Mouse (Mus musculus) bone marrow macrophage, adult 2 months (primary cell): ENCODE measurements around the gene Gmfb.

Experiments used
- CTCF ChIP-seq: IDR thresholded peaks from 2 replicates; pipeline ENCODE4 v1.5.1; 2012; ENCODE audit warnings: low read depth, mild to moderate bottlenecking, low read length, moderate library complexity
- POLR2A ChIP-seq: IDR thresholded peaks from 2 replicates; pipeline ENCODE4 v1.6.1; 2012; ENCODE audit warnings: mild to moderate bottlenecking, low read depth, low read length, borderline replicate concordance

DNA sequence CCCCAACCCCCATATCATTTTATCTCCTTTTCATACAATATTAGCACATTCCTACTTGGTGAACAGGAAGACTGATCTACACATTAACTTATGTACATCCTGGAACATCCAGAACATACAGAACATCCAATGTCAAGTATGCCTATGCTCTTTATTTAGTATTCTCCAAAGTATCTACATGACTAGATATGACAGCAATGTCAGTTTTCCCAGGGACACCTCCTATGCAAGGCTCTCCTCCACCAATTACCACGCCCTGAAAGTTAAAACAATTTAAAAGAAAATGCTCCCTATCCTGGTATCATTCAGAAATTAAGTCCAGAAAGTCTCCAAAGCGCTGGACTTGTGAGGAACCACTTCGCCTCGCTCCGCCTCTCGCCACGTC lies 62.1 kb downstream of the Gmfb start:
- TF ChIP-seq CTCF (no peak), POLR2A (no peak)
